Mouse (Mus musculus): Measurements from ENCODE around the gene Prcp. TPM values are rescaled to one million over a fixed set of nuclear protein-coding genes. Genes with fewer than 3 reads are reported as not detected.

Prcp gene
- total RNA-seq, 2 experiments from 2014 or later = 5.9 to 7.9 TPM

GRCm38 (mm10) chr7:92876066-92876465, 1.8 kb downstream of the Prcp start:
- TF ChIP-seq CTCF (conservative IDR thresholded peaks at IDR 0.05) = no peak
- Histone ChIP-seq H3K4me3 (peak overlapping the region; percentile 87; the same call in 1 of the 2 replicates), H3K27ac (peak overlapping the region; percentile 99)
- no peak for DNase-seq (ENCODE audit: low spot score in 2 of 2)

GRCm38 (mm10) chr7:92876538-92876937, 2.3 kb downstream of the Prcp start:
- H3K27ac ChIP-seq = no peak overlapping the region
- DNase-seq (ENCODE audit: low spot score in 2 of 2) = no peak
- 0 out of 2 replicates have a peak overlapping the region, but pooled peaks have one; percentile 8 for H3K4me3 ChIP-seq
- no peak for TF ChIP-seq CTCF (conservative IDR thresholded peaks at IDR 0.05)

- DNase-seq (ENCODE audit: low spot score in 2 of 2) = no peak
Measured at GRCm38 (mm10) chr7:92878575-92879285, 4.5 kb downstream of the Prcp start.

GRCm38 (mm10) chr7:92883850-92884716, 9.8 kb downstream of the Prcp start:
- Histone ChIP-seq H3K4me3 (no peak overlapping the region), H3K27ac (no peak overlapping the region)
- no peak for TF ChIP-seq CTCF (conservative IDR thresholded peaks at IDR 0.05)
- no peak for DNase-seq (ENCODE audit: low spot score in 2 of 2)

More at GRCm38 (mm10) chr7:92878575-92879285, 4.5 kb downstream of the Prcp start:
- no peak for TF ChIP-seq CTCF (conservative IDR thresholded peaks at IDR 0.05)
- Histone ChIP-seq H3K27ac (no peak overlapping the region), H3K4me3 (no peak overlapping the region)

- H3K27ac ChIP-seq = no peak overlapping the region
- TF ChIP-seq CTCF (conservative IDR thresholded peaks at IDR 0.05) = no peak
- DNase-seq (ENCODE audit: low spot score in 2 of 2) = no peak
Measured at GRCm38 (mm10) chr7:92884998-92885660, 10.9 kb downstream of the Prcp start.

GRCm38 (mm10) chr7:92886801-92887200, 12.5 kb downstream of the Prcp start:
- no peak overlapping the region for H3K27ac ChIP-seq
- no peak for TF ChIP-seq CTCF (conservative IDR thresholded peaks at IDR 0.05)
- DNase-seq (ENCODE audit: low spot score in 2 of 2) = no peak
- H3K4me3 ChIP-seq = no peak overlapping the region

More at GRCm38 (mm10) chr7:92884998-92885660, 10.9 kb downstream of the Prcp start:
- no peak overlapping the region for H3K4me3 ChIP-seq

GRCm38 (mm10) chr7:92887230-92887629, 13.0 kb downstream of the Prcp start:
- Histone ChIP-seq H3K4me3 (no peak overlapping the region), H3K27ac (no peak overlapping the region)
- no peak for DNase-seq (ENCODE audit: low spot score in 2 of 2)
- TF ChIP-seq CTCF (conservative IDR thresholded peaks at IDR 0.05) = no peak

GRCm38 (mm10) chr7:92890211-92890610, 15.9 kb downstream of the Prcp start:
- Histone ChIP-seq H3K4me3 (no peak overlapping the region), H3K27ac (no peak overlapping the region)
- no peak for TF ChIP-seq CTCF (conservative IDR thresholded peaks at IDR 0.05)
- DNase-seq (ENCODE audit: low spot score in 2 of 2) = no peak

- no peak for TF ChIP-seq CTCF (conservative IDR thresholded peaks at IDR 0.05)
- H3K4me3 ChIP-seq = no peak overlapping the region
- H3K27ac ChIP-seq = no peak overlapping the region
- DNase-seq (ENCODE audit: low spot score in 2 of 2) = no peak
Measured at GRCm38 (mm10) chr7:92890618-92891230, 16.5 kb downstream of the Prcp start.

GRCm38 (mm10) chr7:92893478-92893877, 19.2 kb downstream of the Prcp start:
- no peak for DNase-seq (ENCODE audit: low spot score in 2 of 2)
- no peak overlapping the region for H3K27ac ChIP-seq
- no peak overlapping the region for H3K4me3 ChIP-seq
- TF ChIP-seq CTCF (conservative IDR thresholded peaks at IDR 0.05) = peak; percentile 61

GRCm38 (mm10) chr7:92896036-92896435, 21.8 kb downstream of the Prcp start:
- no peak overlapping the region for H3K4me3 ChIP-seq
- no peak for TF ChIP-seq CTCF (conservative IDR thresholded peaks at IDR 0.05)
- no peak for DNase-seq (ENCODE audit: low spot score in 2 of 2)
- no peak overlapping the region for H3K27ac ChIP-seq

- no peak overlapping the region for H3K27ac ChIP-seq
- TF ChIP-seq CTCF (conservative IDR thresholded peaks at IDR 0.05) = peak; percentile 71
- H3K4me3 ChIP-seq = no peak overlapping the region
- no peak for DNase-seq (ENCODE audit: low spot score in 2 of 2)
Measured at GRCm38 (mm10) chr7:92897021-92897420, 22.8 kb downstream of the Prcp start.

All from layer of hippocampus, adult 2 months (tissue).